Mouse (Mus musculus) MEL (cell line): ENCODE measurements around the gene Il1rapl2. TPM values are rescaled to one million over a fixed set of nuclear protein-coding genes. Genes with fewer than 3 reads are reported as not detected.
A peak's percentile ranks its signal among the peaks of the same experiment; 100 is the strongest.

Source experiments
- DNase-seq: peaks from one replicate; pipeline ENCODE4 v3.0.0; 2011; ENCODE audit warnings: low read depth, low spot score
- H3K27ac ChIP-seq: 2 replicates; pipeline ENCODE4 v1.5.1; 2012; ENCODE audit warnings: low read depth, mild to moderate bottlenecking, control low read depth, low read length, moderate library complexity; ENCODE audit not compliant: control insufficient read depth
- H3K27me3 ChIP-seq, 2 experiments: fragments of 150-350 bp in 1 of 2; sonication (generic) in 1 of 2; 2 replicates each; pipeline ENCODE4 v1.6.1; 2012; ENCODE audit warnings: low read length in 2 of 2, mild to moderate bottlenecking in 2 of 2, improper control_type of control experiment in 1 of 2, moderate library complexity in 1 of 2; ENCODE audit not compliant: insufficient read depth in 2 of 2, control insufficient read depth in 1 of 2
- H3K36me3 ChIP-seq, 2 experiments: 2 replicates each; pipeline ENCODE4 v1.6.1; 2012 to 2014; ENCODE audit warnings: low read length in 2 of 2, improper control_type of control experiment in 1 of 2, inconsistent platforms in 1 of 2, mild to moderate bottlenecking in 1 of 2; ENCODE audit not compliant: insufficient read depth in 2 of 2, control insufficient read depth in 1 of 2
- H3K4me1 ChIP-seq, 2 experiments: fragments of 150-350 bp in 1 of 2; sonication (generic) in 1 of 2; 2 replicates each; pipeline ENCODE4 v1.6.1; 2012; ENCODE audit warnings: low read length in 2 of 2, improper control_type of control experiment in 1 of 2, mild to moderate bottlenecking in 1 of 2; ENCODE audit not compliant: insufficient read depth in 2 of 2, control insufficient read depth in 1 of 2
- H3K4me3 ChIP-seq, 2 experiments: fragments of 150-350 bp in 1 of 2; sonication (generic) in 1 of 2; 2 replicates each; pipeline ENCODE4 v1.5.1; 2012; ENCODE audit warnings: low read depth in 2 of 2, low read length in 2 of 2, mild to moderate bottlenecking in 2 of 2, moderate library complexity in 2 of 2, control low read depth in 1 of 2, improper control_type of control experiment in 1 of 2; ENCODE audit not compliant: control insufficient read depth in 1 of 2, insufficient read depth in 1 of 2
- H3K79me2 ChIP-seq: 2 replicates; pipeline ENCODE4 v1.6.1; 2012; ENCODE audit warnings: mild to moderate bottlenecking, low read length, moderate library complexity; ENCODE audit not compliant: control insufficient read depth, poor library complexity, insufficient read depth
- H3K9ac ChIP-seq: 2 replicates; pipeline ENCODE4 v1.6.1; 2012; ENCODE audit warnings: low read depth, mild to moderate bottlenecking, control low read depth, low read length, moderate library complexity; ENCODE audit not compliant: control insufficient read depth, poor library complexity, severe bottlenecking
- H3K9me3 ChIP-seq: fragments of 150-350 bp; sonication (generic); replicated peaks from 2 replicates; pipeline ENCODE4 v1.6.1; 2012; ENCODE audit warnings: mild to moderate bottlenecking, low read length, improper control_type of control experiment, moderate library complexity; ENCODE audit not compliant: insufficient read depth
- CHD1 ChIP-seq: IDR thresholded peaks from 2 replicates; pipeline ENCODE4 v1.6.1; 2012; ENCODE audit warnings: low read depth, mild to moderate bottlenecking, inconsistent platforms, low read length, improper control_type of control experiment
- CHD2 ChIP-seq: IDR thresholded peaks from 2 replicates; pipeline ENCODE4 v1.6.1; 2011; ENCODE audit warnings: low read length, improper control_type of control experiment
- CTCF ChIP-seq, 3 experiments: IDR thresholded peaks in 2 of 3; conservative IDR thresholded peaks in 1 of 3; 2 replicates each; pipeline ENCODE4 v1.5.1; 2011 to 2012; ENCODE audit warnings: low read length in 3 of 3, low read depth in 2 of 3, mild to moderate bottlenecking in 2 of 3, improper control_type of control experiment in 1 of 3, inconsistent platforms in 1 of 3, mixed read lengths in 1 of 3, moderate library complexity in 1 of 3; ENCODE audit not compliant: control insufficient read depth in 1 of 3, insufficient read depth in 1 of 3, poor library complexity in 1 of 3, severe bottlenecking in 1 of 3
- GATA1 ChIP-seq: IDR thresholded peaks from 2 replicates; pipeline ENCODE4 v1.6.1; 2011; ENCODE audit warnings: low read depth, low read length, improper control_type of control experiment
- MAFK ChIP-seq: IDR thresholded peaks from 2 replicates; pipeline ENCODE4 v1.6.1; 2011; ENCODE audit warnings: low read depth, mild to moderate bottlenecking, low read length, improper control_type of control experiment, borderline replicate concordance
- MAZ ChIP-seq: IDR thresholded peaks from 2 replicates; pipeline ENCODE4 v1.6.1; 2012; ENCODE audit warnings: low read depth, mild to moderate bottlenecking, inconsistent platforms, low read length, improper control_type of control experiment
- MEF2A ChIP-seq: IDR thresholded peaks from 2 replicates; pipeline ENCODE4 v1.6.1; 2014; ENCODE audit warnings: low read depth, mild to moderate bottlenecking, inconsistent platforms, low read length, improper control_type of control experiment; ENCODE audit not compliant: poor library complexity, insufficient replicate concordance, severe bottlenecking; ENCODE audit errors: extremely low read depth
- MXI1 ChIP-seq: IDR thresholded peaks from 2 replicates; pipeline ENCODE4 v1.6.1; 2011; ENCODE audit warnings: mild to moderate bottlenecking, low read depth, low read length, improper control_type of control experiment
- MYB ChIP-seq: IDR thresholded peaks from 2 replicates; pipeline ENCODE4 v1.6.1; 2011; ENCODE audit warnings: mild to moderate bottlenecking, low read depth, low read length, improper control_type of control experiment
- MYC ChIP-seq: IDR thresholded peaks from 2 replicates; pipeline ENCODE4 v1.6.1; 2011; ENCODE audit warnings: low read depth, mild to moderate bottlenecking, low read length, improper control_type of control experiment, moderate library complexity
- NELFE ChIP-seq: IDR thresholded peaks from 2 replicates; pipeline ENCODE4 v1.6.1; 2011; ENCODE audit warnings: low read depth, low read length, improper control_type of control experiment
- NRF1 ChIP-seq: IDR thresholded peaks from 2 replicates; pipeline ENCODE4 v1.6.1; 2014; ENCODE audit warnings: low read depth, mild to moderate bottlenecking, inconsistent platforms, low read length, improper control_type of control experiment, moderate library complexity; ENCODE audit not compliant: poor library complexity, insufficient read depth, severe bottlenecking
- POLR2AphosphoS2 ChIP-seq: IDR thresholded peaks from 2 replicates; pipeline ENCODE4 v1.6.1; 2011; ENCODE audit warnings: low read length, improper control_type of control experiment
- POLR2AphosphoS5 ChIP-seq: IDR thresholded peaks from 2 replicates; pipeline ENCODE4 v1.6.1; 2012; ENCODE audit warnings: low read depth, borderline replicate concordance, mild to moderate bottlenecking, inconsistent platforms, low read length, moderate library complexity, mixed read lengths
- SIN3A ChIP-seq: IDR thresholded peaks from 2 replicates; pipeline ENCODE4 v1.6.1; 2012; ENCODE audit warnings: low read length, improper control_type of control experiment, inconsistent platforms
- TAL1 ChIP-seq: IDR thresholded peaks from 2 replicates; pipeline ENCODE4 v1.6.1; 2012; ENCODE audit warnings: mild to moderate bottlenecking, inconsistent platforms, low read length, moderate library complexity, mixed read lengths
- UBTF ChIP-seq: IDR thresholded peaks from 2 replicates; pipeline ENCODE4 v1.6.1; 2012; ENCODE audit warnings: low read depth, mild to moderate bottlenecking, inconsistent platforms, low read length, improper control_type of control experiment, moderate library complexity, borderline replicate concordance; ENCODE audit not compliant: insufficient read depth
- USF1 ChIP-seq: IDR thresholded peaks from 2 replicates; pipeline ENCODE4 v1.6.1; 2014; ENCODE audit warnings: low read depth, mild to moderate bottlenecking, inconsistent platforms, low read length, improper control_type of control experiment, moderate library complexity
- ZC3H11A ChIP-seq: IDR thresholded peaks from 2 replicates; pipeline ENCODE4 v1.6.1; 2012; ENCODE audit warnings: low read depth, mild to moderate bottlenecking, inconsistent platforms, low read length, improper control_type of control experiment
- polyA plus RNA-seq, 2 experiments: library from polyadenylated mRNA; stranded (reverse) in 1 of 2; unstranded in 1 of 2; fragments of >175 nt in 1 of 2; fragments of >200 nt in 1 of 2; gene quantifications; 2 replicates each; pipeline versions ENCODE4 v1.2.1 to v1.2.4; 2012; ENCODE audit warnings: low replicate concordance in 2 of 2, low read depth in 1 of 2; ENCODE audit not compliant: insufficient read length in 2 of 2, insufficient read depth in 1 of 2, missing spikeins in 1 of 2
- total RNA-seq: library from RNA; depleted of rRNA; stranded (reverse); fragments of 300-350 nt; gene quantifications from 2 replicates; pipeline ENCODE4 v1.2.3, GENCODE M21; 2012

The Il1rapl2 gene
- total and polyA plus RNA-seq, 3 experiments, result not detected

GRCm38 (mm10) chrX:138433794-138434193 lies 863.4 kb downstream of the Il1rapl2 start:
- DNase-seq, result no peak
- Histone ChIP-seq H3K4me3 (no peak overlapping the region), H3K9ac (no peak overlapping the region), H3K79me2 (no peaks in the 10 kb centered on the region), H3K27me3 (no peaks in the 10 kb centered on the region), H3K9me3 (no peaks in the 10 kb centered on the region), H3K36me3 (no peaks in the 10 kb centered on the region), H3K4me1 (peaks cover 0 to 4% of the 10 kb centered on the region in 2 experiments; a peak in 1 of 4 replicates), H3K27ac (no peak overlapping the region)
- TF ChIP-seq MEF2A, result no peak
- TF ChIP-seq USF1, result no peak
- TF ChIP-seq POLR2AphosphoS5, result no peak
- TF ChIP-seq GATA1, result no peak
- peak; percentile 73 for TF ChIP-seq MAFK
- TF ChIP-seq NELFE, result no peak

- no peak overlapping the region for H3K9ac ChIP-seq
- no peak for TF ChIP-seq SIN3A
- TF ChIP-seq CHD1, result no peak
- no peak for TF ChIP-seq MAFK
- no peak for TF ChIP-seq MXI1
- no peak for TF ChIP-seq POLR2AphosphoS2
- no peak for TF ChIP-seq MYB
- TF ChIP-seq CTCF (IDR thresholded peaks at IDR 0.05 in 2 of 3, conservative IDR thresholded peaks at IDR 0.05 in 1 of 3; ENCODE audit: control insufficient read depth in 1 of 3, insufficient read depth in 1 of 3, low read depth in 2 of 3, low read length in 3 of 3, poor library complexity in 1 of 3, severe bottlenecking in 1 of 3), result no peak
- no peak for TF ChIP-seq NRF1
- TF ChIP-seq MAZ, result no peak
- no peak for TF ChIP-seq NELFE
- no peak for TF ChIP-seq TAL1
- no peak for TF ChIP-seq USF1
- TF ChIP-seq CHD2, result no peak
- TF ChIP-seq ZC3H11A, result no peak
- no peak for TF ChIP-seq UBTF
- no peak for TF ChIP-seq MEF2A
- no peak for TF ChIP-seq MYC
These were observed 867.5 kb downstream of the Il1rapl2 start for GRCm38 (mm10) chrX:138437939-138438338.

More at GRCm38 (mm10) chrX:138437939-138438338, 867.5 kb downstream of the Il1rapl2 start:
- Histone ChIP-seq H3K4me1 (peaks cover 0 to 4% of the 10 kb centered on the region in 2 experiments; a peak in 1 of 4 replicates), H3K27me3 (no peaks in the 10 kb centered on the region), H3K4me3 (no peak overlapping the region), H3K27ac (no peak overlapping the region), H3K36me3 (no peaks in the 10 kb centered on the region), H3K9me3 (no peaks in the 10 kb centered on the region), H3K79me2 (no peaks in the 10 kb centered on the region)
- no peak for DNase-seq
